Mouse (Mus musculus): ENCODE measurements around the gene Adora2a.

Gene Adora2a

GRCm38 (mm10) chr10:75314190-75314980 is 2.3 kb upstream of the Adora2a start:
- no peak for DNase-seq (ENCODE audit: low spot score)

DNA sequence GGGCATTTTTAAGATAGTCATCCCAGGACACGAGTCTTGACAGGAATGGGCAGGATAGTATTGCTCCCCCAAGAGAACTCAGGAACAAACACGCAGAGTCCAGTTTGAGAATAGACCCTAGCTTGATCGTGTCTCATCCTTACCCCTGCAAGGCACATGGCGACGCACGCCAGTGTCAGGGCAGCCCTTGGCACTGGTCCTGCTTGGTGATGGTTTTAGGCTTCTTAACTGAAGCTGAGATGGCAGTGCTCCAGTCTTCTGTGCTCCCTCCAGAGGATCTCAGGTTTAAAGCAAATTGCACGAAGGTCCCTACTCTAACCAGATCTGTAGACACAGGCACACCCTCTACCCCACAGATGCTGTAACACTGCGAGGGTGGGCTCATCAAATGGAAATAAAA is 921 bp upstream of the Adora2a start:
- DNase-seq (ENCODE audit: low spot score) = no peak

GRCm38 (mm10) chr10:75316472-75316871 is 205 bp upstream of the Adora2a start:
- DNase-seq (ENCODE audit: low spot score) = peak; percentile 28

DNA sequence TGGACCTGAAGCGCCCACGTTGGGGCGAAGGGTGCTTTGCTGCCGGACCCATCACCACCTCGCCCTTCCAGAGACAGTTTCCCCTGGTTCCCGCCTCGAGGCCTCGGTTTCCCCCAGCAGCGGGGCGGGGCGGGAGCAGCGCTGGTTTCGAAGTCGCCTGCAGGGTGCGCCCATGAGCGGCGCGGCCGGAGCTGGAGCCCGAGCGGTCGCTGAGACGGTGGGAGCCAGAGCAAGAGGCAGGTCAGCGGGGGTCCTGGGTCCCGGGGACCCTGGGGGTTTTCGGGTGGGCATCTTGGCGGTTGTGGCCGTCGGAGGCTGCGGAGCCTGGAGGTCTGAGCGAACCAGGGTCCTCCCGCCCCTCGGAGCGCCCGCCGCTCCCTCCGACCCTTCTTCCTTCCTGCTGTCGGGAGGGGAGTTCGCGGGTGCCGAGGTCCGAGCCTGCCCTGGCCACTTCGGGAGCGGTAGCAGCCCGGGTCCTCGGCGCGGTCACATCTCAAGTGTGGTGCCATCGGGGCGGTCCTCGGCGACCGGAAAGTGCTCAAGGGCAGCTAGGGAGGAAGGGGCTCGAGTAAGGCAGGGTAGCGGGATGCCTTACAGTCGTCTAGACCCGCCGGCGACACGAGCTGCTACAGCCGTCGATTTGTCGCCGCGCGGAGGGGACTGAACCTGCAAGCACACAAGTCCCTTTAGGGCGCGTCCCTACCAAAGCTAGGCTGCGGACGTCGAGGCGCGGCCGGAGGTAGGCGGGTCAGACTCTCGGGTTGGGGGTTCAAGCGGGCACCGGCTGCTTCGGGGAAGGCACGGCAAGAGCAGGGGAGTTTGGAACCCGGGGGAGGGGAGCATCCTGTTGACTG is 458 bp downstream of the Adora2a start:
- peak; percentile 79 for DNase-seq (ENCODE audit: low spot score)

- no peak for DNase-seq (ENCODE audit: low spot score)
These were observed 1.5 kb downstream of the Adora2a start for GRCm38 (mm10) chr10:75318206-75318605.

GRCm38 (mm10) chr10:75320321-75320720 is 3.6 kb downstream of the Adora2a start:
- DNase-seq (ENCODE audit: low spot score) = no peak

GRCm38 (mm10) chr10:75322966-75323365 is 6.3 kb downstream of the Adora2a start:
- no peak for DNase-seq (ENCODE audit: low spot score)

DNA sequence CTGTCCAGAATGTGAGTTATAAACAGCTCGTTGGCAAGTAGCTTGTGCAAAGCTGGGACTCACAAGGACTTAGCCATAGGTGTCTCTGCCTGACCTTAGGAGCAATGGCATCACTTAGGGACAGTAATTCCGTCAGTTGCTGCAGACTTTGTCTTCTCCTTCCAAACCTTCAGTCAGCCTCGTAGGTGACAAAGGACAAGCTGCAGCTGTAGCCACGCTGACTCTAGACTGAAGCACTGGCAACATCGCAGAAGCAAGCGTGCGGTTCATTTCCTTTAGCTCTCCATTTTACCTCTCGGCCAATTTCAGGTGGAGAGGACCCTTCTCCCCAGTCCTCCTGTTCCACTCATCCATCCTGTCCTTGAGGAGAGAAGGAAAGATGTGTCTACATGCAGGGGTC is 7.3 kb downstream of the Adora2a start:
- no peak for DNase-seq (ENCODE audit: low spot score)

- no peak for DNase-seq (ENCODE audit: low spot score)
These were observed 7.7 kb downstream of the Adora2a start for GRCm38 (mm10) chr10:75324391-75324790.

DNA sequence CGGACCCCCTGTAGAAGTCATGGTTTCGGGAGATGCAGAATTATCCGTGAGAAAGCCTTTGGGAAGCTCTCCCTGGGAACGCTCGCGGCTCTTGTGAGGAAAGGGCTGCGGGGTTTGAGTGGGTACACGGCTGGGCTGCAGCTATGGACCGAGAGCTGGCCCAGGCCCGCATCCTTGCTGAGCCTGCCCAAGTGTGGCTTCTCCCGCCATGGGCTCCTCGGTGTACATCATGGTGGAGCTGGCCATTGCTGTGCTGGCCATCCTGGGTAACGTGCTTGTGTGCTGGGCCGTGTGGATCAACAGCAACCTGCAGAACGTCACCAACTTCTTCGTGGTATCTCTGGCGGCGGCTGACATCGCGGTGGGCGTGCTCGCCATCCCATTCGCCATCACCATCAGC is 9.1 kb downstream of the Adora2a start:
- no peak for DNase-seq (ENCODE audit: low spot score)

DNA sequence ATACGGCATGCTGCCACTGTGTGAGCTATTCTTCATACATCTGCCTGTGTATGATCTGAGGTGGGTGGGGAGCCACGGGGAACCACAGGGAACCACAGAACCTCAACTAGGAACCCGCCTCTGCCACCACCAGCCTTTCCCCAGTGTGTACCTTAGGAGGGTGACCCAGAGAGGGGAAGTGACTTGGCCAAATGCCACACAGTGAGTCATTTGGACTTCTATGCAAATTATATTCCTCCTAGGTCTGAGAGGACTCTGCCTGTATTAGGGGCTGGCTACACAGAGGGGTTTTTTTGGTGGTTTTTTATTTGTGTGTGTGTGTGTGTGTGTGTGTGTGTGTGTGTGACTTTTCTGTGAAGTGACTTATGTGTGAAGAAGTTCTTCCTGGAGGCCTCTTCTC is 9.9 kb downstream of the Adora2a start:
- DNase-seq (ENCODE audit: low spot score) = no peak

DNA sequence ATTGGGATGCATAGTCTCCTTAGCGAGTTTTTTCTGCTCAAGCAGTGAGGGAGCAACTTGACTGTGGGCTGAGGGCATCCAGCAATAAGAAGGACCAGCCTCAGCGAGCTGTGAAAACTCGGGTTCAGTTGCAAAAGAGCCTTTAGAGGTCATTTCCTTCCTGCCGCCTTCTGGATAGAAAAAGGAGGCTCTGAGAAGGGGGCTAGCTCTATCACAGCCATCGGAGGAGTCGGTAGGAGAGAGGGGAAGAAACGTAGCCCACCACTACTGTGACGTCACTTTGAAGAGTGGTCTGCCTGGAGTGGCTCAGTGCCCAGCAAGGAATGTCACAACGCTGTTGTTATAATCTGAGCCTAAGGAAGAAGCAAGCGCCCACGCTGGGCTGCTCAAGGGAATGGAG is 10.4 kb downstream of the Adora2a start:
- no peak for DNase-seq (ENCODE audit: low spot score)

DNA sequence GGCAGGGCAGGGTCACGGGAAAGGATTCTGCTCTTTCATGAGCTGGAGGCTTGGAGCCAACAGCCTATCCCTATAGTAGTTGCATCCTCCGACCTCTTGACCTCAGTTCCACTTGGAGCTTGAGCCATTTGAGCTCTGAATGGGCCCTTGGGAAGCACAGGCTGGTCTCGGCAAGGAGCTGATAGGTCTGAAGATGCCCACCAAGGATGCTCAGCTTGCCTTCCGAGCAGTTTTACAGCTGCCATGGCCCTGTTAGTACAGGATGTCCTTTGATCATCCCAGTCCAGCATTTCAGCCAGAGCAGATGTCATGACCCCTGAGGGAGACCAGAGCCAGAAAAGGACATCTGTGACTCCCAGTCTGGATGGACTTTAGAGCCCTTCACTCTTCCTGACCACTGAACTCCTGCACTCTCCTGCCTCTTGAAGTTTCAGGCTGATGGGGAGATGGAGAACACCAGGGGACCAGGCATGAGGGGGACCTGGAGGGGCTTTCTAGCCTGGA is 11.6 kb downstream of the Adora2a start:
- DNase-seq (ENCODE audit: low spot score) = no peak

GRCm38 (mm10) chr10:75332268-75332667 is 15.6 kb downstream of the Adora2a start:
- DNase-seq (ENCODE audit: low spot score) = no peak

DNA sequence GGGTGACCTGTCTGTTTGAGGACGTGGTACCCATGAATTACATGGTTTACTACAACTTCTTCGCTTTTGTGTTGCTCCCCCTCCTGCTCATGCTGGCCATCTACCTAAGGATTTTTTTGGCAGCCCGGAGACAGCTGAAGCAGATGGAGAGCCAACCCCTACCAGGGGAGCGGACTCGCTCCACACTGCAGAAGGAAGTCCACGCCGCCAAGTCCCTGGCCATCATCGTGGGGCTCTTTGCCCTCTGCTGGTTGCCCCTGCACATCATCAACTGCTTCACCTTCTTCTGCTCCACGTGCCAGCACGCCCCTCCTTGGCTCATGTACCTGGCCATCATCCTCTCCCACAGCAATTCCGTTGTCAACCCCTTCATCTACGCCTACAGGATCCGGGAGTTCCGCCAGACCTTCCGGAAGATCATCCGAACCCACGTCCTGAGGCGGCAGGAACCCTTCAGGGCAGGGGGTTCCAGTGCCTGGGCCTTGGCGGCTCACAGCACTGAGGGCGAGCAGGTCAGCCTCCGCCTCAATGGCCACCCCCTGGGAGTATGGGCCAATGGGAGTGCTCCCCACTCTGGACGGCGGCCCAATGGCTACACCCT is 16.6 kb downstream of the Adora2a start:
- DNase-seq (ENCODE audit: low spot score) = no peak

DNA sequence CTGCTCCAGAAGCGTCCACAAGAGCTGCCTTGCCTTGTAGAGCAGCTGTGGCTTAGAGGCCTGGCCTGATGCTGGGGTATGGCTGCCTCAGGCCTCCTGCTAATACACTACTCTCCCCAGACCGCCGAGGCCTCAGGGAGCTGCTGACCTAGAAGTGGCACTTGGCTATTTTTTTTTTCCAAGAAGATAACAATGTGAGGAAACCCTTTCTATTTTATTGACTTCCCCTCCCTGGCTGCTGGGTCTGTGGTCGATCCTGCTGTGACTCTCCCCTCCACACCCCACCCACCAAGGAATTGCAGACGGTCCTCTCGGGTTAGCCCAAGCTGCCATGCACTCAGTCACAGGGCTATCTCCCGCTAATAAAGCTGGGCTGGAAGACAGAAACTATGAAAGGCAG is 17.5 kb downstream of the Adora2a start:
- DNase-seq (ENCODE audit: low spot score) = no peak

DNA sequence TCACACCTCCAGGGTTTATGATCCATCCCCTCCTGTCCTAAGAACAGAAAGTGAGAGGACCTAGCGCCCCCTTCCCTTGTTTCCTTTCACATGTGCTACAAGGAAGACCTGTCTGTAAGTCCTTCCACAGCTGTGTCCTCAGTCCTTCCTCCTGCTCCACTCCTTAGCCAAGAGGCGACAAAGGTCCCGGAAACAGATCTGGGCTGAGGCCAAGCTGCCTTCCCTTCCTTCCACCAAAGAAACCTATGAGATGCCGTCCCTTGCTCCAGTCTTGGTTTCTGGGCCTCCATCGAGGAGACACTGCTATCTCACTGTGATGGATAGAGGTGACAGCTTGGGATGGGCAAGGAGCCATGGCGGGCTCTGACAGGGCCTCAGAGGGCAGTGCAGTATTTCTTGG is 18.4 kb downstream of the Adora2a start:
- no peak for DNase-seq (ENCODE audit: low spot score)

GRCm38 (mm10) chr10:75337231-75337630 is 20.6 kb downstream of the Adora2a start:
- DNase-seq (ENCODE audit: low spot score) = no peak

GRCm38 (mm10) chr10:75338852-75339251 is 22.2 kb downstream of the Adora2a start:
- no peak for DNase-seq (ENCODE audit: low spot score)

DNA sequence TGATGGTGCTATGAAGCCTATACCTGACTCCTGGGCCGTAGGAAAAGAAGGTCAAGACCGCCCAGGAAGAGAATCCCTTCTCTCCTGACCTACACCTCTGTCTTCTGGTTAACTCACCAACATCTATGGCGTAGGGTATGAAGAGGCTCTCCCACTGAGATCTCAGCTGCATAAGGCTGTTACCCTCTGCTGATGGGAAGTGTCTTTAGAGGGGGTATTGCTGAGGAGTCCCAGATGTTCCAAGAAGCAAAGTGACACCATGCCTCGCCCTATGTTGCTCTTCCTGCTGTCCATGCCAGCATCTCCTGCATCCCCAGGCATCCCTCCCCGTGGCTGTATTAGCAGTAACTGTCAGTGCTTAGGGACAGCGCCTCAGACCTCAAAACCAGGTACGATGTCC is 22.7 kb downstream of the Adora2a start:
- DNase-seq (ENCODE audit: low spot score) = no peak

DNA sequence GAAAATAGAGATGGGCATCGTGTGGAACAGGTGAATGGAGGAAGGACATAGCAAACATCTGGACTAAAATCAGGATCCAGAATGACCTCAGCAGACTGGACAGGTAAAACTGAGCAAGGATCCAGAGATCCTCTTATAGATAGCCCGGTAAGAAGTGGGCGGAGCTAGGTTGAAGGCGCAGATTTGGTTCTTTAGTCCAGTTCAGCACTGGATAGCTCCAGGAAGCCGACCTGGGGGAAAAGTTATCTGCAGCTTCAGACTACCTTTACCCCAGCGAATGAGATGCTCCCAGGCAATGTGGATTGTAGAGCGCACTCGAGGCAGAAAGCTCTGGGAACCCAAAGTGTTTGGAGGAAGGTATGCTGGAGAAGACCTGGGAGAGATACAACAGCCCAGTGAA is 25.3 kb downstream of the Adora2a start:
- peak; percentile 27 for DNase-seq (ENCODE audit: low spot score)

- peak; percentile 46 for DNase-seq (ENCODE audit: low spot score)
These were observed 27.9 kb downstream of the Adora2a start for GRCm38 (mm10) chr10:75344563-75344962.

- no peak for DNase-seq (ENCODE audit: low spot score)
These were observed 28.6 kb downstream of the Adora2a start for GRCm38 (mm10) chr10:75345265-75345664.

All from retina, embryonic 14.5 days (tissue).